Mouse (Mus musculus): ENCODE measurements at regions not wholly inside any gene's neighbourhood (a gene's known extent, or its start where the extent isn't known, plus 50 kb on each side); places are given as distances from the start of the nearest gene placed in this dataset.
"Not testable (repeated sequence)": the region's sequence is repeated elsewhere in the genome, so short reads cannot be mapped to it uniquely, and the experiment has no call there.

DNA sequence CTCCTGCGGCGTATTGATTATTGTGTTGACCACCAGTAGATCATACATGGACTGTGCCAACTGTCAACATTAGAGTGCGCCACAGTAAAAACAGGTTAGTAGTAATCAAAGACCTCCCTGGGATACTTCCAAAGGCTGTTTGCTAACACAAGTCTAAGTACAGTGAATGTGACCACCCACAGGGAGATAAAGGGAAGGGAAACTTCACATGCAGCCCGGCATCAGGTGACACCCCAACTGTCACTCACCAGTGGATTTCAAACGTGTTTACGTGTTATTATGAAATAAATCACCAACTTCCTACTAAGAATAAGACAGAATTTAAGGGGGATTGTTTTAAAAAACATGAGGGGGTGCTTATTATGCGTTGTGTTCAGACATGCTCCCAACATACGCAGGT, 262.5 kb upstream of the Smim15 start:
- no peak for DNase-seq (ENCODE audit: extremely low read depth, insufficient read length, low spot score)

DNA sequence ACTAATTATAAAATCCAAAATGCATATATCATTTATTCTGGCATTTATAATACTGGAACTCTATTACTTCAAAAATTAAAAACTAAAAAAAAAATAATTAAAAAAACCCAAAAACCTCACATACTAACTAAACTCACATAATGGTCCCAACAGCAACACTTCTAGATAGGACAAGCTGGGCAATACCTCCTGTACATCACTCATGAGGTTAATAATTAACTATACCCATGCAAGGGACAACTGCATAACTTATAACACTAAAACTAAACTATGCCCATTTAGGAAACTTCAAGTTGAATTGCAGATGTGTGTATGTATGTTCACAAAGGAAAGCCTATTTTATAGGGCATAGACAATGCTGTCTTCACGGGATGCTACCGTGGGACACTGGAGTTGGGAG, 263.0 kb upstream of the Smim15 start:
- DNase-seq (ENCODE audit: extremely low read depth, insufficient read length, low spot score) = no peak

DNA sequence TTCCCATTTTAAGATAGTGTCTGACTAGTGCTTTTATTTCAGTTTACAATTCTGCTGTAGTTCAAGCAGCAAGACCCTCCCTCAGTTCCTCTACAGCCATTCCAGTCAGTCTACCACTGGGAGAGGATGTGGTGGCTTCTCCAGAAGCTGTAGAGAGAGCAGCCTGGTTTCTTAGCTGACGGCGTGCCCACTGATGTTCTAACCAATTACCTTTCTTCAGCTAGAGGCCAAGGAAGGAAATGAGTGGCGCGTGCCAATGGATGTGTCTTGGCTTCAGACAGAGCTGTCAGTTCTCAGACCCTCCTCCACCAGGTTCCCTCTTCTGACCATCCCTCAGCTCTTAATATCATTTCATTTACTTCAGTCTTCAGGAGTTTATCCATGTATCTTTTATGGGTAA, 264.7 kb upstream of the Smim15 start:
- no peak for DNase-seq (ENCODE audit: extremely low read depth, insufficient read length, low spot score)

DNA sequence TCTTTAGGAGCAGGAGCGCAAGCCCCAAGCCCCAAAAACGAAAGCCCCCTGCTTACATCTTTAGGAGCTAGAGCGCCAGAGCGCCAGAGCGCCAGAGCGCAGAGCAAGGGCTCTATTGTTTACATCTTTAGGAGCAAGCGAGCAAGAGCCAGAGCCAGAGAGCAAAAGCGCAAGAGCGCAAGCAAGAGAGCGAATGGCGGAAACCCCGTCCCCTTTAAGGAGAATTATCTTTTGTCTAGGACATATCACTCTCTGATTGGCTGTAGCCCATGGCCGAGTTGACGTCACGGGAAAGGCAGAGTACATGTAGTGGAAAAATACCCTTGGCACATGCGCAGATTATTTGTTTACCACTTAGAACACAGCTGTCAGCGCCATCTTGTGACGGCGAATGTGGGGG, 269.7 kb upstream of the Smim15 start:
- DNase-seq (ENCODE audit: extremely low read depth, insufficient read length, low spot score) = not testable (repeated sequence)

DNA sequence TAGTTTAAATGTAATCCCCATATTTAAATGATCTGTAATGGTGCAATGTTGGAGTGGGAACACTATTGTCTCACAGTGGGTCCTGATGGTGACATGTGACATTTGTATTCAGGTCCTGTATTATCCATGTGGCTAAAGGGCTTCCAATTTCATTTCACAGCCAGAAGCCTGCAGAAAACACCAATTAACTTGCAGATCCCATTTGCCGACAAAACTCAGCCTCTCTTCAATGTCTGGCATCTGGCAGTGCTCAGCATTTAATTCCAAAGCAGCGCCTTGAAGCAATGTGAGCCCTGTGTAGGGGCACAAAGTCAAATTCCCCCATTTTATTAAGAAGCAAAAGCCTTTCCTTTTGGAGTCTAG, 277.0 kb upstream of the Smim15 start:
- DNase-seq (ENCODE audit: extremely low read depth, insufficient read length, low spot score) = no peak

DNA sequence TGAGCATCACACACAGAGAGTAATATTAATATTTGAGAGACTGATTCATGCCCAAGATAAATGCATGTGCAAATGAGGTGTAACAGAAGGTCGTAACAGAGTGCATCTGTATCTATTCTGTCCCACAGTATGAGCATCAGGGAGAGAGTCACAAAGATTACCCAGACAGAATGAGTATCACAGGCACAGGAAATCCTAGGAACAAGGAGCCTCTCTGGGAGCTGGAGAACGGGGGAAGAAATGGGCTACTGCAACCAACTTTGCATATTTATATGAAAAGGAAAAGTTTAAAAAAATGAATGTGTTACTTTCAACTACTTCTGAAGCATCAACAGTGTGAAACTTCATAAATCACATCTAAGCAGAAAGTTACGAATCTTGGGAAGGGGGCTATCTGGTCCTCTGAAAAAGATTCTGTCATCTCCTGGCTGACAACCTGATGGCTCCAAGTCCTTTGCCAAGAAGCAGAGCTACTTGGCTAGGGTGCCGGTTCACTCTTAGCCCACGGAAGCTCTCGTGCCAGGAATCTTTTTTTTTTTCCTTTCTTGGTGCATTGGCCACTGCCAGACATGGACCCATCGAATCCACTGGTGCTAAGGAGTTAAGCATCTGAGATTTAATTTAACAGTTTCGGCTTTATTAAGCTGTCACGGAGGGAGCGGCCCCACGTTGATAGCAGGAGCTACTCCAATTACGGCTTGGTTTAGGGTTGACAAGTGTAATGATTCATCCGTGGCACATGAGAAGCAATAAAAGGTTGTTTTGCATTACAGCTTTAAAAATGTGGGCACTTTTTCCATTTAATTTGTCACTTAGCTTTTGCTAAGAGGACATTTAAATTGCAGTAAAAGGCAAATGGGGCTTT, 277.6 kb upstream of the Smim15 start:
- no peak for DNase-seq (ENCODE audit: extremely low read depth, insufficient read length, low spot score)

DNA sequence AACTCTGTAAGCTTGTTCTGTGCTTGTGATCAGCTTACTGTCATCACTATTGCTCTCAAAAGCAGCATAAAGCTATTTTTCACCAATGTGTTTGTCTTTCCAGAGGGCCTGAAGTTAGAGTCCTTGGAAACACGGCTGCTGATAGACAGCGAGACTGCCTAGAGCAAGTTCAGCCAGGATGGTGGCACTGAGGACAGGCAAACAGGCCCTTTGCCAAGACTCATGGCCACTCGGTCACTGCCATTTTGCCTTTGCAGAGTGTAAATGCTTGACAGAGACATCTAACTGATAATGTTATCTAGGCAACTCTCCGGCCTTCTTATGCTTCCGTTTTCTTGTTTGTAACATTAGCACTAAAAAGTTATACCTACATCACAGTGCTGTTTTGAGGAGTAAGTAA, 280.3 kb upstream of the Smim15 start:
- no peak for DNase-seq (ENCODE audit: extremely low read depth, insufficient read length, low spot score)

DNA sequence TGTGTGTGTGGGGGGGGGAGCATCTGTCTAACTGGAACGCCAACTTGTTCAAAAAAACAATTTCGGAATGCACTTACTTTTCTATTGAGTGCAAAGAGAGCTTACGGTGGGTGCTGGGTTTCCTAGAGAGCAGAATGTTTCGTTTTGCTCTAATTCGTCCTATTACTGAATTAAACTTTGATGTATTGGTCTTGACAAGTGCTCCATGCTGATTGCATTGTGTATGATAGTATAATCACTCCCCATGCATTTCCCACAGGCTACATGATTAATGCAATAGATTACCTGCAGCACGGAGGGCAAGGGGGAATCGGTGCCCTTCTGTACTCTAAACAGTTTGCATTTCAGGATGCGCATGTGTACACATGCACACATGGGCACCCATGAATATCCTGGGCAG, 283.7 kb upstream of the Smim15 start:
- DNase-seq (ENCODE audit: extremely low read depth, insufficient read length, low spot score) = no peak

DNA sequence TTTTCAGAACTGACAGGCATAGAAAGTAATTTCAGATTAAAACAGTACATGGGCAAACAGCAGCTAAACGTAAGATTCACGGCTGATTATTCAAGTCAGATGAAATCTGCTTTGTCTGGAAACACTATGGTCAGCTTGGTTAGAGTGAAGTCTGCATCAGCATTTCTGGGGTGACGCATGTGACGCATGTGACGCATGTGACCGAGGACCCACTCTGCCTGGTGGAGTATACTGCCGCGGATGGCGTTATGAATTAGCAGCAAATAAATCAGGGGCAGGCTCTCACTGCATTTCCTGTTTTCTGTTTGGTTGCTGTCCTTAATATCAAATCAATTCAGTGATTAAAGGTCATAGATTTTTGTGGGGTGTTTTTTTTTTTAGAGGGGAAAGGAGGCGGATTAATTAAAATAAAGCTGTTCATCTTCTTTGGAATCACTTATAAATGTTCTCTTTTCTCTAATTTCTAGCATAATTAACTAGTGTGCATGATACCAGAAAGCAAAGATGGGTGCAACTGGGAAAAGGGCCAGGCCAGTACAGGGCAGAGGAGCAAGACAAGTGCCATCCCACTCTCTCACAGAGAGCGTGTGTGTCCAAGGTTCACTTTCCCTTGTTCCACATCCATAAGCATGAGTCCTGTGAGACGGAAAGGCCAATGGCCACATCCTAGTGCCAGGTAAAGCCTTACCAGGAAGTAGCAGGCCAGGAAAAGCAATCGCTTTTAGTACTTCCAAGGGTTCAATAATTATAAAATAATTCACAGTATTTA, 285.7 kb upstream of the Smim15 start:
- no peak for DNase-seq (ENCODE audit: extremely low read depth, insufficient read length, low spot score)

DNA sequence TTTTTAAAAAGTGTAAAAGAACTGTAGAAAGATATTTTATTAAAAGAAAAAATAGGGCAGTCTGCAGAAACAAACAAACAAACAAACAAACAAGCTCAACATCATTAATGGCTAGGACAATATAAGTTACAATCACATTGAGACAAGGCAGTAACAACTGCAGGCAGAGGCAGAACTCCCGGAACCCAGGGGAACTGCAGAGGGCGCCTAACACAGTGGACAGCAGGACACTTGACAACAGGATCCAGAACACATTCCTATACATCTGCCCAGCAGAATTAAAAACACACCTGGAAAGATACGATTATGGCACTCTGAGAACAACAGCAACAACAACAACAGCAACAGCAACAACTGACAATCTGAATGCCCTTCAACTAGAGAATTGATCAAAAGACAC, 291.5 kb upstream of the Smim15 start:
- DNase-seq (ENCODE audit: extremely low read depth, insufficient read length, low spot score) = no peak

DNA sequence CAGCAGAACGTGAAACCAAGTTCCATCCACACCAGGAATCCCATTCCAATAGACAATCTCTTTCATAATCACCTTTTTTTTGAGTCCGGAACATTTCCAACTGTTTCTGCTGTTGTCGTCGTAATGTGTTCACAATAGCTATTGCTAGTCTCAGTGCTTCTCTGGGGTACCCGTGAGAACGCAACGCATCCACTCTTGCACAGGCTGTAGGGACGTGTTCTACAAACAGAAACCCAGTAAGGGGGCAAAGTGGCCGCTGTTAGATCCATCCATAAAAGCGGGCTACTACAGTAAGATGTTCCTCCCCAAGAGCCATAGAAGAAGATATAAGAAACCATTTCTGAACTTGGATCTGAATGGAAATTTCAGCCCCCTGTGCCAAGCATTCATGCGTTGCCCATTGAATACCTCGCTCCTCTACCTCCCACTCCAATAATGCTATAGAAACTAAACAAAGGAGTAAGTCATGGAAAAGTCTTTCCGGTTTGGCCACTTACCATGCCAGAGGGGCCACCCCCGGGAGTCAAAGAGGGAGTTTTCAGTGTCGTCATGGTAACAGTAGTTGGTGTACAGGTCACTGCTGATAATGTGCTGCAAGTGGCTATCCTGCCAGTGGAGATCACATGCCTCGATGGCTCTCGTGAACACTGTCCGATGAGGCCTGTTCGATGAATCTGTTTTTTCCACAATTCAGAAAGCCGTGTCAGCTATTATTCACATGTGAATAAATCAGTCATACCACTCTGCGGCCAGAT, 300.6 kb upstream of the Smim15 start:
- no peak for DNase-seq (ENCODE audit: extremely low read depth, insufficient read length, low spot score)

DNA sequence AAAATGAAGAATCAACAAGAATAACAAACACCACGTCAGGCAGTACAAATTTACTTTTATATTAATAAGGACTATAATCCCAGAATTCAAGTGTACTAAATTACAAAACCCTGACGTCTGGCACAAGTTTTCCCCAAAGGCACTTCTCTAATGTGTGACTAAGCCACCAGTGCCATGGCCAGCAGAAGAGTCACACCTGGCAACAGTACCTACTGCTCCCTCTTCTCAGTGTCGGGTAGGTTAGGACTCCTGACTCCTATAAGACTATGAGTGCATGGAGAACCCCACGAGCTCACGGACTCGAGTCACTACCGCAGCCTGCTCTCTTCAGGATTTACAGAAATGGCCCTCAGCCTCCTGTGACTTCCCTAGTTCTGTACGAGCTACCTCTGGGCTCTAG, 307.7 kb upstream of the Smim15 start:
- DNase-seq (ENCODE audit: extremely low read depth, insufficient read length, low spot score) = no peak

DNA sequence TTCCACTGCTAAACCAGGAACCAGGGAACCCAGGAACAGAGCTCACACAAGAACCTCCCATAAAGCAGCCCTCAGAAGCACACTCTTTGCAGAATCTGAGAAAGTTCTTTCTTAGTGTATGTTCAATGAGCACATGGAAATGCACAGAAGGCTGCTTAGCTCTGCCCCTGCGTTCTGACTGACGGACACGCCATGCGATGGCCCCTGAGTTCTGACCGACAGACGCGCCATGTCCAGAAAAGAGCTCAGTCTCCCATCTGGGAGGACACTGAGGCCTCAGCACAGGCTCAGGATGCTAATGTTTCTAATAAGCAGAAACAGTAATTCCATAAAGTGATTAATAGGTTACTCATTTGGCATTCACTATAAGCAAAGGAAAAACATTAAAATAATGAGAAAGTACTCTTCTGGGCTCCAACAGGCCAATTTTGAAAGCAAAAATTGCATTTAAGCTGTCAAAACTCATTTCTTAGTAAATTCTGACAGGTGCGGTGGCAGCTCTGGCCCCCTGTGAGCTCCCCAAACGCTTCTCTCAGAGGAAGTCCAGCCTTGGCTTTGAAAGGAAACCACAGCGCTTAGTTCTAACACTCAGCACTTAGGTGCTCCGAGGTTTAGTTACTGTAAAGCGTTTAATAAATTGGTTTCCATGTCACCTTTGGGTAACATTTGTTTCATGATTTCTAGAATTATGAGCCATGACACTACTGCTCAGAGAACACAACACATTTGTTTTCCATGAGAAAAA, 309.9 kb upstream of the Smim15 start:
- no peak for DNase-seq (ENCODE audit: extremely low read depth, insufficient read length, low spot score)

DNA sequence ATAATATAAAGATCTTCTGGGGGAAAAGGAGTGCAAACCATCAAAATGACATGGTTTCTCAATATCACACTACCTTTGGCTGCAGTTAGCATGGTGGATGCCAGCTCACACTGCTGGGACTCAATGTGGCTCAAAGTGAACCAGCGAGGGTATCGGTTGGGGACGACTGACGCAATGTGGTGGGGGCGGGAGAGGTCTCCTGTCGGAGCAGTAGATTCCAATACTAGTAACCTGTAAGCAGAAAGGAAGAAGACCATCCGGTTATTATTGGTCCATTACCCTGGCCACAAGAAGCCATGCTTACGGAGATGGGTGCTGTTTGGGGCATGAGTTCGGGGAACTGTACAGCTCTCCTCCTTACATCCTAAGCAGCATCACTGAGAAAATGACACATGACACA, 313.3 kb upstream of the Smim15 start:
- DNase-seq (ENCODE audit: extremely low read depth, insufficient read length, low spot score) = no peak

DNA sequence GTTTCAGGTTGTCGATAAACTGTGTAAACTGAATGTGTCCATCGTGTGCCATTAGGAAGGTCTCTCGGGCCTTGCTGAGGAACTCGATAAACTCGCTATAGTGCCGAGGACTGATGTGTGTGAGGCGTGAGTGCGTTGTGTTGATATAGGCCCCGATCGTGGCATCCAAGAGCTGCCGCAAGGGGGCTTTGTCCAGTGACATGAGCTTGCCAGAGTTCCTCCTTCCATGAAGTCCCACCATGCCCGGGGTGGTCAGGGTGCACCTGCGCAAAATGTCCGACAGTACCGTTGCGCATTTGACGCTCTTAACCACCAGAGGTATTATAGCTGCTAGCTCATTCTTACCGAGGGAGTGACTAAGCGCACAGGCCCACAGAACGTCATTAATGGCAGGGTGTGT, 317.8 kb upstream of the Smim15 start:
- DNase-seq (ENCODE audit: extremely low read depth, insufficient read length, low spot score) = no peak

DNA sequence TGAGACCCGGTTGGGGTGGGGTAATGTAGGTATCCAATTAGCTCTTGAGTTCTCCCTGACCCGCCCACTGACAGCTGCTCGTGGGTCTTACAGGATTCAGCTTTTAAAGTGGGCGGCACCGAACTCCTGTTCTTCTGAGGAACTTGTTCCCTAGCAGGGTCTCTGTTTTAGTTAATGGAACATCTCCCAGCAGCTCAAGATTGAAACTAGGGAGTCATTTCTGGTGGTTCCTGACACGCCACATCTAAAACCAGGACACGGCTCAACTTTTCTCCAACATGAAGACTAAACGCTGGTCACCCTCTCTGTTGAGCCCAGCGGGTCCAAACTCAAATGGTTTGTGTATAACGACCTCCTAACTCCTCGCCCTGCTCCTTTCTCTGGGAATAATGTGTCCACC, 322.3 kb upstream of the Smim15 start:
- no peak for DNase-seq (ENCODE audit: extremely low read depth, insufficient read length, low spot score)

DNA sequence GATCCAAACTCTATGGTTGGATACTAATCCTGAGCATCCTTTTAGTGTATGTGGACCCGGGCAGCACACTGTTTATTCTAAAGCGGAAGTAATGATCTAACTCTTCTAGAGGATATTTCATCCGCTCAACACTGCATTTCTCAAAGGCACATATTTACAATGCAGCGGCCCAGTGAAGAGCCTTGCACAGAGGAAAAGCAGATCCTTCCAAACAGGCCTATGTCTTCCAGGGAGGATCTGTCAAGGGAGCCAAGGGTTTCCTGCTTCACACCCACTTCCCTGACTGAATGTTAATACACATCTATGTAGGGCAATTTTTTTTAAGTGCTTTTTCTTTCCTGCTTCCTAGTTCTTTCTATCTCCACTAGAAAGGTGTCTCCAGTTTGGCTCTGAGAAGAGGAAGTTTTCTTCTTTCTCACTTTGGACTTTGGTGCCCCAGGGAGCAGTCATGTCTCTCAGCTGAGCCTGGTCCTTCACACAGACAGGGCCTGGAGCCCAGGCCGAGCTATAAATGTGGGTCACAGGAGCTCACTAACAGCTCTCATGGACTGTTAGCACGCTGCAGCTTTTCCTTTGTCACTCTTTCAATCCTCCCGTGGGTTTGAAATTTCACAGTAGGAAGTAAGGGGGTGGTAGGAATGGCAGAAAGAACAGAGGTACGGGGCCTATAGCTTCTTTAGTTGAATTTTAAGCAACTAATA, 323.2 kb upstream of the Smim15 start:
- no peak for DNase-seq (ENCODE audit: extremely low read depth, insufficient read length, low spot score)

DNA sequence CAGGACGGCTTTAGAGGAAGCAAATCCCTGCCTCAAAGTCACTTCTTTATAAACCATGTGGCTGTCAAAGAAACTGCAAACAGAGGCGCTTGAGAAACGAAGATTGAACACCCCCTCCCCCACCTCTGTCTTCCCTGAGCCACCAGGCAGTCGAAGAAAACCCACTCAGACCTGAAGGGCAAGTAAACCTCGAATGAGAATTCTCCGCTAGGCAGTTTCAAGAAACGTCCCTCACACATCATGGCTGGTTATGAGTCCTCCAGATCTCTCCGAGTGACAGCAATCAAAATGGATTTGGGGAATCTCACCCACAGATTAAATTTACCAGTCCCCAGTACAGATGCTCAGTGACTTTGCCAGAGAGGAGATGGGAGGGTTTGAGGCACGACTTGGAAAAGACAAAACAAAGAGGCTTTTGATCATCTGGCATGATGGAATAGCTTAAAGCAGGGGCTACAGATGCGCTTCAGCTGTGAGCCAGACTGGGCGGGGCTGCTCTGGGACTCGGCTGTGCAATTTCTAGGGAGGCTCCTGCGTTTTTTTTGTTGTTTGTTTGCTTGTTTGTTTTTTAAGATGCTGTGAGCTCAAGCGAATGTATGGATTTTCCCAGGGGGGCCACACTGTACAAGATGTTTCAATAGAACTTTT, 325.1 kb upstream of the Smim15 start:
- DNase-seq (ENCODE audit: extremely low read depth, insufficient read length, low spot score) = no peak

DNA sequence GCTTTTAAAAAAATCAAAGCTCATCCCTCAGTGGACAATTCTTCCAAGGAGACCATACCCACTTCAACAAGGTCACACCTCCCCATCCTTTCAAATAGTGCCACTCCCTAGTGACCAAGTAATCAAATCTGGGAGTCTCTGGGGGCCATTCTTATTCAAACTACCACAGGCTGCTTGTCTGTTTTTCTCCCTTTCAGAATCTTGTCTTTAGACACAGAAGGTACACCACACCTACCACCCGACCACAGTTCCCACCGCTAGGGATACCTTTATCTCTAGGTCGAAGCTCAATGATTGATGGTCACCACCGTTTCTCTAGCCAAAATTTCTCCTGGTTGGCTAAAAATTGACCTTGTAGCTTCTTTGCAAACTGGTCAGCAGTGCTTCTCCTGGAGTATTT, 328.6 kb upstream of the Smim15 start:
- DNase-seq (ENCODE audit: extremely low read depth, insufficient read length, low spot score) = no peak

DNA sequence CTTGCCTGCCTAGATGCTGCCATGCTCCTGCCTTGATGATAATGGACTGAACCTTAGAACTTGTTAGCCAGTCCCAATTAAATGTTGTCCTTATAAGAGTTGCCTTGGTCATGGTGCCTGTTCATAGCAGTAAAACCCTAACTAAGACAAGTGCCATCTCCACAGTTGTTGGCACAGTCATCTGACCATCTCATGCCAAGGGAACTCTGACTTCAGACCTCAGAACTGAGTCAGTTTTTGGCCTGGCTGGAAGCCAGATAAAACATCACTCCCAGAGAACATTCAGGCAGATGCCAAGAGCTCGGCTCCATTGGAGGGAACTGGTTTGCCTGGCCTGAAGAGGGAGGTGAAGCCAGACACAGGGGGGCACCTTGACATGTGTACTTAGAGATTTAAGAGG, 330.2 kb upstream of the Smim15 start:
- DNase-seq (ENCODE audit: extremely low read depth, insufficient read length, low spot score) = peak; percentile 67
